Mouse (Mus musculus) heart, adult 2 months (tissue): ENCODE results near the gene Sema4a. TPM values are rescaled to one million over a fixed set of nuclear protein-coding genes. Genes with fewer than 3 reads are reported as not detected.
"Not testable (repeated sequence)": the region's sequence is repeated elsewhere in the genome, so short reads cannot be mapped to it uniquely, and the experiment has no call there.

Source experiments
- DNase-seq, 2 experiments: peaks; one replicate each; pipeline ENCODE4 v3.0.0; 2021
- H3K27ac ChIP-seq: fragments of 200-600 bp; 2 replicates; pipeline ENCODE4 v1.8.1; 2022
- H3K27me3 ChIP-seq: fragments of 200-500 bp; 2 replicates; pipeline ENCODE4 v1.6.1; 2012; ENCODE audit warnings: mild to moderate bottlenecking, low read length, inconsistent platforms, mixed read lengths; ENCODE audit not compliant: control insufficient read depth, insufficient read depth
- H3K36me3 ChIP-seq: fragments of 200-500 bp; 2 replicates; pipeline ENCODE4 v1.6.1; 2012; ENCODE audit warnings: low read length, inconsistent platforms; ENCODE audit not compliant: control insufficient read depth, insufficient read depth
- H3K4me1 ChIP-seq: fragments of 200-500 bp; 2 replicates; pipeline ENCODE4 v1.6.1; 2011; ENCODE audit warnings: low read length; ENCODE audit not compliant: control insufficient read depth, insufficient read depth
- H3K4me3 ChIP-seq: fragments of 200-600 bp; 2 replicates; pipeline ENCODE4 v1.8.1; 2022
- H3K79me2 ChIP-seq: fragments of 200-500 bp; replicated peaks from 2 replicates; pipeline ENCODE4 v1.6.1; 2012; ENCODE audit warnings: mild to moderate bottlenecking, inconsistent platforms, low read length, moderate library complexity, mixed read lengths; ENCODE audit not compliant: control insufficient read depth, insufficient read depth
- H3K9ac ChIP-seq: fragments of 200-500 bp; 2 replicates; pipeline ENCODE4 v1.6.1; 2012; ENCODE audit warnings: low read depth, mild to moderate bottlenecking, control low read depth, inconsistent platforms, low read length, mixed read lengths
- CTCF ChIP-seq: fragments of 200-600 bp; IDR thresholded peaks from 2 replicates; pipeline ENCODE4 v1.8.1; 2022; ENCODE audit warnings: antibody characterized with exemption, mild to moderate bottlenecking, moderate library complexity
- EP300 ChIP-seq: fragments of 200-500 bp; IDR thresholded peaks from 2 replicates; pipeline ENCODE4 v1.6.1; 2011; ENCODE audit warnings: low read depth, low read length, control low read depth; ENCODE audit not compliant: insufficient read depth
- POLR2A ChIP-seq: fragments of 200-500 bp; IDR thresholded peaks from 2 replicates; pipeline ENCODE4 v1.6.1; 2011; ENCODE audit warnings: mild to moderate bottlenecking, low read depth, low read length, control low read depth; ENCODE audit not compliant: insufficient read depth
- WGBS: fragments of 180-500 bp; shearing (Covaris S2); methylation state at CpG from one replicate; pipeline ENCODE4 v1.1.7; 2018; 5-methylcytosine and 5-hydroxymethylcytosine counted together
- intact Hi-C: fragments of 180-260 bp; cut with DNase I; formaldehyde crosslinking; loops from one replicate; pipeline ENCODE4 v1.15.1; 2025
- polyA plus RNA-seq: library from polyadenylated mRNA; depleted of rRNA; stranded (reverse); fragments of >200 nt; gene quantifications from 2 replicates; pipeline ENCODE4 v1.2.3, GENCODE M21; 2012
- total RNA-seq, 2 experiments: library from RNA; stranded (reverse); gene quantifications; 2 replicates each; pipeline ENCODE4 v1.2.3; 2021

Sema4a gene
- total and polyA plus RNA-seq, 3 experiments: 3.2 to 9.5 (median 3.3) TPM

DNA sequence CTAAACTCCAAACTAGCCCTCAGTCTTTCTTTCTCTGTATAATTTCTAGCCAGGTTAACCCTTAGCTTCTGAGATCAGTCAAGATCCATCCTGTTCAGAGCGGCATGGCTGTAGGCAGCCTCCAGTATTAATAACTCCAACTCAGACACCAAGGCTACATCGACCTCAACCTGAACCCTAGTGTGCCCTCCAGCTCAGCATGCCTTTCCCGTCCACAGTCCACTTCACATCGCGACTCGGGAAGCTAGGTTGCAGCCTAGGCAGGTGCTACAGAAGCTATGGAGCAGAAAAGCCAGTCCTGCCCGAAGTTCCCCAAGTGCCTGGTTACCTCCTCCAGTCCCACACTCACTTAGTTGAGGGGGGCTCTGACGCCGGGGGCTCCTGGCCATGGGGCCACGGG, 23.5 kb downstream of the Sema4a start:
- 77% methylated on average over 10 of the region's 10 CpGs for WGBS
- H3K27ac ChIP-seq: no peak overlapping the region
- TF ChIP-seq POLR2A: no peak
- no peak for TF ChIP-seq EP300
- no peak for TF ChIP-seq CTCF
- no peaks in the 10 kb centered on the region for H3K36me3 ChIP-seq
- H3K4me1 ChIP-seq: no peaks in the 10 kb centered on the region; the same call in 1 of the 2 replicates
- H3K27me3 ChIP-seq: no peaks in the 10 kb centered on the region
- no peaks in the 10 kb centered on the region for H3K79me2 ChIP-seq
- H3K9ac ChIP-seq: no peak overlapping the region
- H3K4me3 ChIP-seq: no peak overlapping the region
- intact Hi-C loops: no loop called here
- no peak for DNase-seq

DNA sequence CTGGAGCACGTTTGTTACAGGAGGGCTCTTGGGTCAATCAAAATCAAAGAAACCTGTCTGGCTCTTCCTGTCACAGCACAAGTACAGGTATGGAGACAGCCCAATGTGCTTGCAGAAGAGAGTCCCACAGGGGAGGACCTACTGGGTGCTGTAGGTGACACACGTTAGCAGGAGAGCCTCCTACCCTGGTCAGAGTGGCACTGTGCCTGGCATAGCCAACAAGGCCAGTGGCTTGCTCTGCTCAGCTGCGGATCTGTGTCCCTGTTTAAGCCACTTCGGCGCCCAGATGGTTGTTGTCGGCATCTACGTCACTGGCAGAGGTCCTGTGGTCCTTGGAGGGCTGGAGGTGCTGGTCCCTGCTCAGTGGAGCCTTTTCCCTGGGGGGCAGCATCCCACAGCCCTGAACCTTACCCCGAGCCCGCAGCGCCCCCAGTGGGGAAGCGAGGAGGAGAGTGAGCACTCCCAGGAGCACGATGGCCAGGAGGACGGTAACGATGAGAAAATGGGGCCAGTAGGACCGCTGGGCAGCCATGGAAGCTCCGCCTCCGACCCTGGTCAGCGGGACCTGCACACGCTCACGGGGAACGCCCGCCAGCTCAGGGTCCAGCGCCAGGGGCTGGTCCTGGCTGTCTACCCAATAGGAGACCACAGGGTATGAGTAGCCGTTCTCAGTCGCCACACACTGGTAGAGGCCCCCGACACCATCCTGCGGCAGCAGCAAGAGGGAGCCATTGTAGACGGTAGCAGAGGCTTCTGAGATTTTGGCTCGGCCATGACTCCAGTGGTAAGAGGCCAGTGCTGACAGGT, 24.4 kb downstream of the Sema4a start:
- Histone ChIP-seq H3K27me3 (no peaks in the 10 kb centered on the region), H3K9ac (peak overlapping the region; percentile 52), H3K79me2 (no peaks in the 10 kb centered on the region), H3K36me3 (no peaks in the 10 kb centered on the region), H3K4me3 (peak overlapping the region; percentile 39), H3K27ac (no peak overlapping the region; the same call in 1 of the 2 replicates), H3K4me1 (no peaks in the 10 kb centered on the region; the same call in 1 of the 2 replicates)
- peak; percentile 54 to 57 for DNase-seq
- 12% methylated on average over 29 of the region's 29 CpGs for WGBS
- TF ChIP-seq POLR2A (no peak), CTCF (peak; percentile 66)
- intact Hi-C loops: no loop called here

DNA sequence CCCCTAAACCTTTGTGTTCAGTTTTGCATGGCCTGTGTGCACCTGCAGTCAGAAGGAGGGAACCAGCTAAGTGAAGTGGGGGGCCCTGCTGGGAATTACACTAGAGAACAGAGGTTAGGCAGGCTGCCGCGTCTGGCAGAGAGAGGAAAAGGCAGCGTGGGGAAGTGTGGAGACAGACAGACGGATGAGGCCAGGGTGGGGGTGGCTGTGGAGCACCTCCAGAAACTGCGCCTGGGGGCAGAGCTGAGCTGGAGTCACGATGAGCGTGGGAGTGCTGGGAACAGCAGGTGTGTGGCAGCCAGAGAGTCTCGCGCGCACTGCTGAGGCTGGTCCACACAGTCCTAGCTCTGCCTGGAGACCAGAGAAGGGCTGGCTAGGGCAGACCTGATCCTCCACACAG, 25.5 kb downstream of the Sema4a start:
- TF ChIP-seq POLR2A (no peak), EP300 (no peak), CTCF (no peak)
- H3K9ac ChIP-seq: no peak overlapping the region
- no peaks in the 10 kb centered on the region for H3K36me3 ChIP-seq
- H3K4me1 ChIP-seq: no peaks in the 10 kb centered on the region; the same call in 1 of the 2 replicates
- no peak overlapping the region for H3K4me3 ChIP-seq
- no peaks in the 10 kb centered on the region for H3K27me3 ChIP-seq
- intact Hi-C loops: no loop called here
- no peak overlapping the region for H3K27ac ChIP-seq
- H3K79me2 ChIP-seq: no peaks in the 10 kb centered on the region
- WGBS: 63% methylated on average over 10 of the region's 10 CpGs
- DNase-seq: no peak

DNA sequence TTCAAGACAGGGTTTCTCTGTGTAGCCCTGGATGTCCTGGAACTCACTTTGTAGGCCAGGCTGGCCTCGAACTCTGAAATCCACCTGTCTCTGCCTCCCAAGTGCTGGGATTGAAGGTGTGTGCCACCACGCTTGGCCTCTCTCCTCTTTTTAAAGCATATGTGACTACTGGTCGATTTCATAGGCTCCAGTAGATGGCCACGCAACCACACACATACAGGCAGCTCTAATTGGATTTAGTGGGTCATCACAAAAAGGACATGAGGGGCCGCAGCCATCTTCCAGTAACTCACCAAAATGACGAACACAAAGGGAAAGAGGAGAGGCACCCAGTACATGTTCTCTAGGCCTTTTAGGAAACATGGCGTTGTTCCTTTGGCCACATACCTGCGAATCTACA, 32.3 kb downstream of the Sema4a start:
- H3K4me1 ChIP-seq, H3K36me3 ChIP-seq, H3K79me2 ChIP-seq, DNase-seq, H3K27ac ChIP-seq, H3K9ac ChIP-seq, intact Hi-C loops, H3K4me3 ChIP-seq, H3K27me3 ChIP-seq: not testable (repeated sequence)
- 73% methylated on average over 8 of the region's 8 CpGs for WGBS

DNA sequence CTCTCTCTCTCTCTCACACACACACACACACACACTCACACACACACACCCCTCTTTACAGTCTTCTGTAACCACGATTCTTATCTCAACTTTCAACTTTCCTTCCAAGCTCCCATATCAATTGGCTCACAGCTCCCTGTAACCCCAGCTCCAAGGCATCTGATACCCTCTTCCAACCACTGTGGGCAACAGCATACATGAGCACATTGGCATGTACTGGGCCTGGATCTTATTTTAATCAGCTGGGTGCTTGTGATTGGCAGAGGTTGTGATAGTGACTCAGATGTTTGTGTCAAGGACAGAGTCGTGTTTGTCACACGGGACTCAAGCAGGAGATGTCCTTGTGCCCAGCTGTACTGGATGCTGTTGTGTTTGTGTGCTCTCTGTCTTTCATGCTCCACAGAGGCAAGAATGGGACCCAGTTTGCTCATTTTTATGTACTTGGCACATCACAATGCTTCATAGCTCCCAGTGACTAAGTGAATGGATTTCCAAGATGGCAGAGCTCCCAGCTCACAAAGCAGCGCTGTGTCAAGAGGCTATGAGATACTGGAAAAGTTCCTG, 33.6 kb downstream of the Sema4a start:
- Histone ChIP-seq H3K4me1 (peaks cover 2% of the 10 kb centered on the region), H3K79me2 (no peaks in the 10 kb centered on the region), H3K36me3 (peaks cover 2% of the 10 kb centered on the region), H3K9ac (no peak overlapping the region), H3K4me3 (no peak overlapping the region), H3K27ac (no peak overlapping the region), H3K27me3 (no peaks in the 10 kb centered on the region)
- no peak for TF ChIP-seq EP300
- TF ChIP-seq CTCF: no peak
- no peak for TF ChIP-seq POLR2A
- 50% methylated on average over 4 of the region's 4 CpGs for WGBS
- DNase-seq: no peak
- intact Hi-C loops: no loop called here

DNA sequence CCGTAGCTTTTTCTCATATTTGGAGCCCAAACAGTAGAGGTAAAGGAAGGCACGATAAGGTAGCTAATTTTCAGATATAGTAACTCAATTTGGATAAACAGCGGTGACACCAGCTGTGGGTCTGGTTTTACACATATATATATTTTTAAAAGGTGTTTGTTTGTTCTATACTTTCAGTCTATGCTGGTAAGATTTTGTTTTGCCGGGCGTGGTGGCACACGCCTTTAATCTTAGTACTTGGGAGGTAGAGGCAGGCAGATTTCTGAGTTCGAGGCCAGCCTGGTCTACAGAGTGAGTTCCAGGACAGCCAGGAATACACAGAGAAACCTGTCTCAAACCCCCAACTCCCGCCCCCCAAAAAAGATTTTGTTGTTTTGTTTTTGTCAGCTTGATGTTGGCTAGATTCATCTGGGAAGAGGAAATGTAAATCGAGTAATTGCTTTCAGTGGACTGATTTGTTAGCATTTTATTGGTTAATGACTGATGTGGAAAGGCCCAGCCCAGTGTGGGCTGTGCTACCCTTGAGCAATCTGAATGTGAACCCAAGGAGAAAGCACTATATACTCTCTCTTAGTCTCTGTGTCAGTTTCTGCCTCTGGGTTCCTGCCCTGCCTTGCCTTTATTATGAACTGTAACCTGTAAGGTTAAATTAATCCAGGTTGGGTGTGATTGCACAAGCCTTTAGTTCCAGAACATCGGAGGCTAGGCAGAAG, 35.1 kb downstream of the Sema4a start:
- intact Hi-C loops: no loop called here

More for the DNA sequence above, 35.1 kb downstream of the Sema4a start:
- WGBS: 77% methylated on average over 10 of the region's 10 CpGs
- H3K27me3 ChIP-seq: no peaks in the 10 kb centered on the region
- TF ChIP-seq POLR2A (no peak), EP300 (no peak), CTCF (no peak)
- H3K4me1 ChIP-seq: peaks cover 2% of the 10 kb centered on the region
- no peaks in the 10 kb centered on the region; the same call in 1 of the 2 replicates for H3K79me2 ChIP-seq
- no peak for DNase-seq
- peaks cover 2% of the 10 kb centered on the region for H3K36me3 ChIP-seq
- H3K4me3 ChIP-seq: no peak overlapping the region; the same call in 1 of the 2 replicates
- no peak overlapping the region for H3K9ac ChIP-seq
- no peak overlapping the region for H3K27ac ChIP-seq
